Mouse (Mus musculus): ENCODE data around the gene Sptbn1.

The Sptbn1 gene

GRCm38 (mm10) chr11:30178193-30178592, 89.8 kb downstream of the Sptbn1 start:
- in situ Hi-C loops (cut with MboI; ENCODE audit: low sequenced_read_pairs) = no loop called here

GRCm38 (mm10) chr11:30177145-30177840, 90.7 kb downstream of the Sptbn1 start:
- in situ Hi-C loops (cut with MboI; ENCODE audit: low sequenced_read_pairs) = no loop called here

DNA sequence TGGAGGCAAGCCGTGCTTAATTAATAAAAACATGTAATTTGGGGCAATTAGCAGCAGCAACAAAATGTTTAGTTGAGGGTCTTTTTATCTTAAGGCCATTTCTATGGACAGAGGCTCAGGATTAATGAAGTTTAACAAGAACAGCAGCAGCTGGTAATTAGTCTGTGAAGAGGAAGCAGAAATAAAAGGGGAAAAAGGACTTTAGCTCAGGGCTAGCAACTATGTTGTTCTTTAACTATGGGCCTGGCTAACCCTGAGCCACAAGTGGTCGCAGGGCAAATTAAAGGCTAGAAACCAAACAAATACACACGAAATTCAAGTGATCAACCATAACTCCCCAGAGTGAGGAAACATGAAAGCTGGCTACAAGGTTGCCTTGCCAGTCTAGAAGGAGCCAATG, 91.9 kb downstream of the Sptbn1 start:
- in situ Hi-C loops (cut with MboI; ENCODE audit: low sequenced_read_pairs) = no loop called here

DNA sequence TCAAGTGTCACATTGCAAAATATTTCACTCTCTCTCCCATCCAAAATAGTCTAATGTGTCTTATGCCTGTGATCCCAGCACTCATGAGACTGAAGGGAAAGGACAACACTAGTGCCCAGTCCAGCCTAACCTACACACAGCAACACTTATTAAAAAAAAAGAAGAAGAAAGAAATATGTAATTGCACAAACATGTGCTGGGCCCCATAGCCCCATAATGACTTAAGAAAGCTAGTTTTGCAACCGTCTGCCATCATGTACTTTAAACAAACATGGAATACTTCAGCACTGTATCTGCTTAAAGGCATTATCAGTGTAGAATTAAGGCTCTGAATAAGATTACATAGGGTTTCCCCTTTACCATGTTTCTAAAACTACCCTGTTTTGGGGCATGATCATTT, 92.4 kb downstream of the Sptbn1 start:
- in situ Hi-C loops (cut with MboI; ENCODE audit: low sequenced_read_pairs) = no loop called here

GRCm38 (mm10) chr11:30171586-30172178, 96.3 kb downstream of the Sptbn1 start:
- in situ Hi-C loops (cut with MboI; ENCODE audit: low sequenced_read_pairs) = no loop called here

DNA sequence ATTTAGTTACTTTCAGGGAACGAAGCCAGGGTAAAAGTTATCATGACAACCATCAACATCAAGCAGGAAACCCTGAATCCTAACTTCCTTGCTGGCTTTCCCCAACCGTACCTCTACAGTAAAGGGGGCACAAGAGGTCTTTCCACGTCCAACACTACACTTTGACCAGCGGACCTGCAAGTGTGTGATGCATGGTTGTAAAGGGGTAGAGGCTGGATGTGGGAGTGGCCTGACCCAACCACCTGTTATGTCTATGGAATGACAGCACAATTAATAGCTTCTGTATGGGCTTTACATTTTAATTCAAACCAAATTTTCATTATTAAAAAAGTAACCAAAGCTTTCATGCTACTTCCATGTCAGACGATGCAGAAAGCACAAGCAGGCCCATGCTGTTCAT, 96.8 kb downstream of the Sptbn1 start:
- in situ Hi-C loops (cut with MboI; ENCODE audit: low sequenced_read_pairs) = no loop called here

DNA sequence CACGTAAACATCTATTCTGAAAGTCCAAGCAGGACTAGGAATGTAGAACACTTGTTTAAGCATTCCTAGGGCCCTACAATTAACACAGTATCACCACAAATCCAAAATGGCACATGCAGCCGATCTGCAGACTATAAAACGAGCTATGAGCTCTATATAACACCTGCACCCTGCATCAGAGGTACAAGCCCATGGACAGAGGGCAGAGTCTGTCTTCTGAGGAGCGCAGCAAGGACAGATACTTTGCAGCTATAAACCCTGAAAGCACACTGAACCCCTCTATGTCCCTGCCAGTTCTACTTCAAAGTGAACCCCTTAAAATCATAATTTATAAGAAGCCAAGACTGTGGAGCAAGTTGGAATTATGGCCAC, 101.4 kb downstream of the Sptbn1 start:
- in situ Hi-C loops (cut with MboI; ENCODE audit: low sequenced_read_pairs) = no loop called here

GRCm38 (mm10) chr11:30165861-30166550, 102.0 kb downstream of the Sptbn1 start:
- in situ Hi-C loops (cut with MboI; ENCODE audit: low sequenced_read_pairs) = no loop called here

- in situ Hi-C loops (cut with MboI; ENCODE audit: low sequenced_read_pairs) = no loop called here
Observed at GRCm38 (mm10) chr11:30164515-30165214, 103.3 kb downstream of the Sptbn1 start.

GRCm38 (mm10) chr11:30163870-30164269, 104.1 kb downstream of the Sptbn1 start:
- in situ Hi-C loops (cut with MboI; ENCODE audit: low sequenced_read_pairs) = no loop called here

DNA sequence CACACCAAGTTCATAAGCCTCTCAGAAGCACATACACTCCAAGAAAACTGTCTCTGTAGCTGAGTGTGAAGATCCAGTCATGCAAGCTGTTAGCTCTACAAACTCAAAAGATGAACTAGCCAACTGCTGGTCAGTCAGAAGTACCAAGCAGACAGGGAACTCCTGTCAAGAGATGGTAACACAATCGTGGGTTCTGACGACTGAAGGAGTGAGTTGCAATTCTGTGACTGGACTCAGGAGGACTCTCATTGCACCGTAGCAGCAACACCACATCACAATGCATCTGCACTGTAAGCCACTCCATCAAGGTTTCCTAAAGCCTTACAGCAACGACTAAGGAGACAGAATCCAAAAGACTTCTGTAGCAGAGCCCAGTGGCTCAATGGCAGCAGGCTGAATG, 104.9 kb downstream of the Sptbn1 start:
- in situ Hi-C loops (cut with MboI; ENCODE audit: low sequenced_read_pairs) = no loop called here

- in situ Hi-C loops (cut with MboI; ENCODE audit: low sequenced_read_pairs) = no loop called here
Observed at GRCm38 (mm10) chr11:30161744-30162143, 106.2 kb downstream of the Sptbn1 start.

- in situ Hi-C loops (cut with MboI; ENCODE audit: low sequenced_read_pairs) = no loop called here
Observed at GRCm38 (mm10) chr11:30161173-30161650, 106.8 kb downstream of the Sptbn1 start.

- in situ Hi-C loops (cut with MboI; ENCODE audit: low sequenced_read_pairs) = no loop called here
Observed at GRCm38 (mm10) chr11:30160625-30161172, 107.3 kb downstream of the Sptbn1 start.

GRCm38 (mm10) chr11:30159545-30160255, 108.3 kb downstream of the Sptbn1 start:
- in situ Hi-C loops (cut with MboI; ENCODE audit: low sequenced_read_pairs) = no loop called here

GRCm38 (mm10) chr11:30158028-30158700, 109.8 kb downstream of the Sptbn1 start:
- in situ Hi-C loops (cut with MboI; ENCODE audit: low sequenced_read_pairs) = no loop called here

GRCm38 (mm10) chr11:30155887-30156286, 112.1 kb downstream of the Sptbn1 start:
- in situ Hi-C loops (cut with MboI; ENCODE audit: low sequenced_read_pairs) = no loop called here

DNA sequence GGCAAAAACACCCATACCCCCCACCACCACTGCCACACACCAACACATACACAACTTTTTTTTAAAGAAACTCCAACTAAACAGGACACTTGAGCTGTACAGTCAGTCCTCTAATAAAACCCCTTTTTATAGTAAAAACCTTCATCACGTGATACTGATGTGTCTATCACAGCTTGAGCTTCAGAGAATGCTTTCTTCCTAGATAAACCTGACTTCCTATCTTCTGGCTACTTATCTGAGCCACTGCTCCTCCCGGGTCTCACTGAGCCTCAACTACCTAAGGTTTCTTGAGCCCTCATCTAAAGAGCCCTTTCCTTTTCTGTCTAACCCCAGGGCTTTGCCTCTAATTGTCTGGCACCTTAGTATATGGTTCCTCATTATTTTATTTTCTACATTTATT, 113.0 kb downstream of the Sptbn1 start:
- in situ Hi-C loops (cut with MboI; ENCODE audit: low sequenced_read_pairs) = no loop called here

DNA sequence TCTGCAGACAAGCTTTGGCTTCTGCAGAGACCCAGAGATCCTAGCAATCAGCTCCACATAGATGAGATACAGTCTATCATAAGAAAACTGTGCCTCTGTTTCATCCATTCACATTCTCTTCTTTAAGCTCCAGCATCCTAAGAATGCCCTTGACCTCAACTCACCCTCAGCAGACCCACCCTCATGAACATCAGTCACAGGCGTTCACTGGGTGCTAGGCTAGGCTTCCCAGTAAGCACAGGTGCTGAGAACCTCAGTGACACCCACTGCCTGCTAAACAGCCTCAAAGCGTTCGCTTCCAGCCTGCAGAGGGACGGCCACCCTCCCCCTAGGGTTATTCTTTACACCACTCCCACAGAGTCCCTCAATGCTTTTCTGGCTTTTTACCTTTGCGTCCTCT, 119.1 kb downstream of the Sptbn1 start:
- in situ Hi-C loops (cut with MboI; ENCODE audit: low sequenced_read_pairs) = no loop called here

- in situ Hi-C loops (cut with MboI; ENCODE audit: low sequenced_read_pairs) = no loop called here
Observed at GRCm38 (mm10) chr11:30148378-30148777, 119.6 kb downstream of the Sptbn1 start.
